Mouse (Mus musculus) ES-E14 (cell line): ENCODE results near the gene Lrba.

Experiments used
- CHD2 ChIP-seq: IDR thresholded peaks from 2 replicates; pipeline ENCODE4 v1.6.1; 2014; ENCODE audit warnings: mild to moderate bottlenecking, low read depth, low read length, inconsistent platforms
- HCFC1 ChIP-seq: IDR thresholded peaks from 2 replicates; pipeline ENCODE4 v1.6.1; 2012; ENCODE audit warnings: low read length, inconsistent platforms, borderline replicate concordance; ENCODE audit not compliant: insufficient read depth
- MAFK ChIP-seq: IDR thresholded peaks from 2 replicates; pipeline ENCODE4 v1.6.1; 2014; ENCODE audit warnings: mild to moderate bottlenecking, low read depth, low read length, inconsistent platforms; ENCODE audit not compliant: insufficient read depth
- ZC3H11A ChIP-seq: IDR thresholded peaks from 2 replicates; pipeline ENCODE4 v1.6.1; 2012; ENCODE audit warnings: low read depth, mild to moderate bottlenecking, inconsistent platforms, low read length, borderline replicate concordance
- ZNF384 ChIP-seq: IDR thresholded peaks from 2 replicates; pipeline ENCODE4 v1.6.1; 2012; ENCODE audit warnings: low read depth, low read length, inconsistent platforms

GRCm38 (mm10) chr3:86627008-86627743 lies 402.7 kb downstream of the Lrba start:
- TF ChIP-seq CHD2 (no peak), MAFK (no peak), ZNF384 (no peak), HCFC1 (no peak), ZC3H11A (no peak)
